Mouse (Mus musculus) frontal cortex, postnatal 36 days (tissue): ENCODE data around the gene Gtf2f2.

Experiments used
- DNase-seq, 2 experiments: peaks; one replicate each; pipeline ENCODE4 v3.0.0; 2022; ENCODE audit warnings: low spot score in 2 of 2

Gtf2f2 gene

GRCm38 (mm10) chr14:76010102-76011061 is at the start of gene Gtf2f2:
Gene Gtf2f2 (minus strand): TSS chr14:76010865.
- peak; percentile 96 to 98 for DNase-seq

- no peak for DNase-seq
These were observed 48.8 kb upstream of the Gtf2f2 start for GRCm38 (mm10) chr14:76059441-76059840.

GRCm38 (mm10) chr14:76053726-76054125 is 43.1 kb upstream of the Gtf2f2 start:
- peak in 1 of 2 experiments; percentile 13 for DNase-seq

DNA sequence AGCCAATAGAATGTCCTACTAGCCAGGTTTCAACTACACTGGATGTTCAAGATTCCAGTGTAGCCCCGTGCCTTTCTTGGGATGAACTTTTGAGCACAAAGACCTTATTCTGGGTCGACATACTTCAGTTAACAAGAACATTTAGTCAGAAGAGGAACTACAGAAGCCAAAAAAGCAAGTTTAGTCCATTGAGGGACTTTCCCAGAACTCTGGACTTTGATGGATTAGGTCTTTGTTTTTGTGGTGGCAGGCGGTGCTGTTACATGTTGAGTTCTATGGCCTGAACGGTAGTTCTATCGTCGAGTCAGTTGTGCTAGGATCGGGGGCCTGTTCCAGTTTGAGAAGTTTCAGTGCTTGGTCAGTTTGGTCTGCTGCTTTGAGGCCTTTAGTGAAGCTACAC is 41.3 kb upstream of the Gtf2f2 start:
- DNase-seq = no peak

DNA sequence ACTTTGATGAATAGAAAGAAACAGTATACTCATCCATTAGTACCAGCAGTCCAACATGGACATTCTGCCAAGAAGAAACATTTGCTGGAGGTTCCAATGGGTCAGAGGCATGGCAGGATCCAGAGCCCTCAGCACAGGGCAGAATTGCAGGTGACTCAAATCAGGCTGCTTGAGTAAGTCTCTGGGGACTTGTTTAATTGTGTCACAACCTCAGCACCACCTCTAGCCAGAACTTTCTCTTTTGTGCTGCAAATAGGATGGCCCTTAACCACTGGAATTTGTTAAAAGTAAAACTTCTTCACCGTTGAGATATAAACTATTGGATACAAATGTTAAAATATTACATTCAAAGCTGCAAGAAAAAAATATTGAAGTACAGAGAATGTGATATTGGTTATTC is 35.1 kb upstream of the Gtf2f2 start:
- no peak for DNase-seq

- no peak for DNase-seq
These were observed 33.5 kb upstream of the Gtf2f2 start for GRCm38 (mm10) chr14:76044164-76044557.

DNA sequence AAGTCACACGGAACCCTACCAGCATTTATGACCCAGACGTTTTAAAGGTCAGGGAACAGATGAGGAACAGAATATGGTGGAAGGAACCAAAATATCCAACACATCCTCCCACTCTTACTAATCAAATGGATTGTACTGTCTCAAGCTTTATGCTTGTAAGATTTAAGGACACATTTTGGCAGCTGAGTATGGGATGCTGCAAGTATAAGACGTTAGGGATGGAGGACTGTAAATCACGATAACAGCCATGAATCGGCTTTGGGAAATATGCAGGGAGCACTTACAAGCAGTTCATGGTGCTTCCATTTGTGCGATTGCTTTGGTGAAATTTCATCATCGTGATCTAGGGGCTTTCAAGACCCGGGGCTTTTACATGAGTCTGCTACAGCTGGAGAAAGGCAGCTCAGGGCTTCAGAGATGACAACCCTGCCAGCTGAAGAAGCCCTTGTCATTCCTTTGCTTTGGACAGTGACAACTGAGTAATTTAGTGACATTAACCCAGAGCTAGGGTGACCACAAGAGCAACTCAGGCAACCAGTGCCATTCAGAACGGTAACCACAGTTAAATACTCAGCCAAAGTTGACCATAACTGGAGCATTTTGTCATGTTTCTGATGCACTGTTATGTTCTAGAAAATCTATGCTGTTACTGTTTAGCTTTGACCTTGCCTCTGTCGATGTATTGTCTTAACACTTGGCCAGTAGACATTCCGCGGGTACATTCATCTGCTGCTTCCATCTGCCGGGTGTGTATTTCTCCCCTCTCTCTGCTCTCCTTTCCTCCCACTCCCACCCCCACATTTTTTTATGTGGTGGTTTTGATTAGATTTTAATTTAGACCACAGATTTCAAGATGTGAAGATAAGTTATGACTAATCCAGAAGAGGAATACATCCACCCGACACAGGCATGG is 32.8 kb upstream of the Gtf2f2 start:
- DNase-seq = peak in 1 of 2 experiments; percentile 13

DNA sequence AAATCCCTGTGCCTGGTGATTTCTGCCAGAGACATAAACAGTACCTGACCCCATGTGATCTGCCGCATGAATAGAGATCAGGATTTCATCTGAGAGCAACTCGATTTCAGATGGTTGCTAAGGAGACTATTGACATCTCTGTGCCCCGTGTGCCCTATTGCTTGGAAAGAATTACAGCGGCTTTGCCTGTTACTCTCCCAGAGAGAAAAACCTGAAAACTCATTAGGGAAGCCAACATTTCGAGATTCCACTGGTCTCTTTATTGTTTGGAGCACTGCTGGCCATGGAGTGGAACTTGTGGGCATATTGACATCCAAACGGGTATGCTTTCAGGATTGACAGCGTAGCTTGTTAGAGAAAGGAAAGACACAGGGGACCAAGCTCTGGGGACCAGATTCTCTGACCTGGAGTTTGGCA is 22.6 kb upstream of the Gtf2f2 start:
- DNase-seq = no peak

GRCm38 (mm10) chr14:76032671-76033136 is 22.0 kb upstream of the Gtf2f2 start:
- no peak for DNase-seq

- peak in 1 of 2 experiments; percentile 4 for DNase-seq
These were observed 20.6 kb upstream of the Gtf2f2 start for GRCm38 (mm10) chr14:76031117-76031842.

- DNase-seq = no peak
These were observed 14.0 kb upstream of the Gtf2f2 start for GRCm38 (mm10) chr14:76024641-76025040.

DNA sequence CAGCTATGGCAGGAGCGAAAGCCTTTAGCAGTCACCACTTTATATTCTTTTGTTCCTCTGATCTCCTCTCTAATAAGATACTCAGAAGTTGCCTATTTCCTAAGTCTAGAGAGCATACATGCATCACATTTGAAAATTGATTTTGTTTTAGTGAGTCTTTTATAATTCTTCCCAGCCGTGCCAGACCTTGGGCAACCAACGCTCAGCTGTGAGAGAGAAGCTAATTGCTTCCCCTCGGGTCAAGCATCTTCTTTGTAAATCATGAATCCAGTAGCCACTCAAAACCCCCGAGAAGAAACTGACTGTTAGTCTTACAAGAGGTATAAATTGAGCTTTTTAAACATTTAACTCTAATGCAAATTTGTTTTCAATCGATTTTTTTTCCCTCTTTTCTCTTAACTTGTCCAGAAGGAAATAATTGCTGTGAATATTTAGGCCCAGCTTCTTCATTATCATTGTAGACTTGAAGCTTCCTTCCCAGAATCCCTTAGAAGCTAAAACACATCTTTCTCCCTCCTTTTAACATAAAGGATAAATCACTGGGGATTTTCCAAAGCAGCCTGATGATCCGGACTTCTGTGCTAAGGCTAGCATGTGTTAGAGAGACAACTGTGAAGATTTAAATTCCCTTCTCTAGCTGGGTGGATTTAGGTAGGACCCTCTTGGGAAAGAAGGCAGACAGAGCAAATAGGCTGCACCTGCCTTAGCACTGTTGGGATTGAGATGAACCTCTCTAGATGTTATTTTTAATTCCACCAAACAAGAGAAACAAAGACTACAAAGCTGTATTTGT is 10.5 kb upstream of the Gtf2f2 start:
- no peak for DNase-seq

- no peak for DNase-seq
These were observed 9.7 kb upstream of the Gtf2f2 start for GRCm38 (mm10) chr14:76020259-76020785.

- no peak for DNase-seq
These were observed 7.3 kb upstream of the Gtf2f2 start for GRCm38 (mm10) chr14:76017785-76018490.

DNA sequence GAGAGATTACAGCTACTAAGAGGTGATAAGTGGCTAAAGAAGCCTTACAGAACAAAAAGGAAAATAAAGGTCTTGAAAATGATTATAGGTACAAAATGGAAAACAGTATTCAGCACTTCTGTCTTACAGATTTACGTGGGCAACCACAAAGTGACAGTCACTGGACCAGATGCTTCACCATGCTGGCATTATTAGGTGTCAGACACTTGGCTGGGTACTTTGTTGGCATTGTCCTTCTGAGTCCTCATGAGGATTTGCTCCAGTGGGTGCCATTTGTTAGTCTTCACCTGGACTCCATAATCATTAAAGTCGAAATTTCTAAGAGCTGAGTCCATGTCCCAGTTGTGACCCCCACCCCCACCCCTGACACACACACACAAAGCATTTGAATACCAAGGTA is 3.7 kb upstream of the Gtf2f2 start:
- DNase-seq = no peak

- no peak for DNase-seq
These were observed 395 bp upstream of the Gtf2f2 start for GRCm38 (mm10) chr14:76011062-76011457.

- no peak for DNase-seq
These were observed 1.5 kb downstream of the Gtf2f2 start for GRCm38 (mm10) chr14:76009185-76009584.

GRCm38 (mm10) chr14:76008174-76008573 is 2.5 kb downstream of the Gtf2f2 start:
- DNase-seq = no peak

DNA sequence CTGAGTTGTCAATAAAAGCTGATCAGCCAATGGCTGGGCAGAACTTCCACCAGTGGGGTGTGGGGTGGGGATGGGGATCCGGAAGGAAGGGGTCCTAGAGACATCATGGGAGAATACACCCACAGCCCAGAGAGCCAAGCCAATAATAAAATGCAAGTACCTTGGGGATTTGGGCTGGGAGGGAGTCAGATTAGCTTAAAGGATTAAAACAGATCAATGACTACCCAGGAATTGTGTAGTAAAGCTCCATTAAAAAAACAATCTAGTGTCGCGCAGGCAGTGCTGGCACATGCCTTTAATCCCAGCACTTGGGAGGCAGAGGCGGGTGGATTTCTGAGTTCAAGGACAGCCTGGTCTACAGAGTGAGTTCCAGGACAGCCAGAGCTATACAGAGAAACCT is 5.7 kb downstream of the Gtf2f2 start:
- DNase-seq = no peak

- DNase-seq = no peak
These were observed 8.9 kb downstream of the Gtf2f2 start for GRCm38 (mm10) chr14:76001781-76002180.
